Mouse (Mus musculus) G1E-ER4 (cell line): ENCODE data around the gene Igdcc3. TPM values are rescaled to one million over a fixed set of nuclear protein-coding genes. Genes with fewer than 3 reads are reported as not detected.

Source experiments
- GATA1 ChIP-seq: IDR thresholded peaks from one replicate; pipeline ENCODE4 v1.8.0; 2012; ENCODE audit warnings: low read length, inconsistent platforms
- polyA plus RNA-seq: library from polyadenylated mRNA; stranded (reverse); fragments of >175 nt; gene quantifications from 2 replicates; pipeline ENCODE4 v1.2.3, GENCODE M21; 2012

Gene Igdcc3
- polyA plus RNA-seq, 1 experiment = not detected

GRCm38 (mm10) chr9:65205049-65205815 is 64.2 kb downstream of the Igdcc3 start:
- no peak for TF ChIP-seq GATA1

GRCm38 (mm10) chr9:65207041-65207815 is 66.2 kb downstream of the Igdcc3 start:
- peak; percentile 79 for TF ChIP-seq GATA1

GRCm38 (mm10) chr9:65208293-65209179 is 67.5 kb downstream of the Igdcc3 start:
- no peak for TF ChIP-seq GATA1

DNA sequence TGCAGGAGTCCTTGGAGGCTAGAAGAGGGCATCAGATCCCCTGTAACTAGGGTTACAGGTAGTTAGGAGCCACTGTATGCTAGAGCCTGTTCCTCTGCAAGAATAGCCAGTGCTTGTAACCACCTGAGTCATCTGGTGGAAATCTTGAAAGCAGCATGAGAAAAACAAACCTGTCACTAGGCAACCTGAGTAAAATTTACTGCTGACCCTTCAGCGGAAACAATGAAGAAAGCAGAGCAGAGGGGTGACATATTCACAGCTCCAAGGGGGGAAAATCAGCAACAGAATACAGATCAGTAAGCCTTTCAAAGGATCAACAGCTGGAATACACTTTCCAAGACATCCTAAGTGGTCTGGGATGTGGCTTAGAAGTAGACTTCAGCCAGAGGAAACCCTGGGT is 70.6 kb downstream of the Igdcc3 start:
- TF ChIP-seq GATA1 = no peak

DNA sequence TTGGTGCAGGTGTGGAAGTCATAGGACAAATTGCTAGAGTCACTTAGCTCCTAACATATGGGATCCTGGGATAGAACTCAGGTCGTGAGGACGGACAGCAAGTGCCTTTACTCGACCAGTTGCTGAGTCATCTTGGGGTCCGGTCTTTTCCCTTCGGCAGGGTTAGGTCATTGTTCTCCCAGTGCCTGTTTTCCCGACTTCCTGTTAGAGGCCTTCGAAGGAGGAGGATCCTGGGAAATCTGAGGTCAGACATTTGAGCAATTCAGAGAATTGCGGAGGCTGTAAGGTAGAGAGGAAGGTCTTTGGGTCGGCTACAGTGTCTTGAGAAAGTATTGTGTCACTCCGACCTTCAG is 73.4 kb downstream of the Igdcc3 start:
- TF ChIP-seq GATA1 = no peak

DNA sequence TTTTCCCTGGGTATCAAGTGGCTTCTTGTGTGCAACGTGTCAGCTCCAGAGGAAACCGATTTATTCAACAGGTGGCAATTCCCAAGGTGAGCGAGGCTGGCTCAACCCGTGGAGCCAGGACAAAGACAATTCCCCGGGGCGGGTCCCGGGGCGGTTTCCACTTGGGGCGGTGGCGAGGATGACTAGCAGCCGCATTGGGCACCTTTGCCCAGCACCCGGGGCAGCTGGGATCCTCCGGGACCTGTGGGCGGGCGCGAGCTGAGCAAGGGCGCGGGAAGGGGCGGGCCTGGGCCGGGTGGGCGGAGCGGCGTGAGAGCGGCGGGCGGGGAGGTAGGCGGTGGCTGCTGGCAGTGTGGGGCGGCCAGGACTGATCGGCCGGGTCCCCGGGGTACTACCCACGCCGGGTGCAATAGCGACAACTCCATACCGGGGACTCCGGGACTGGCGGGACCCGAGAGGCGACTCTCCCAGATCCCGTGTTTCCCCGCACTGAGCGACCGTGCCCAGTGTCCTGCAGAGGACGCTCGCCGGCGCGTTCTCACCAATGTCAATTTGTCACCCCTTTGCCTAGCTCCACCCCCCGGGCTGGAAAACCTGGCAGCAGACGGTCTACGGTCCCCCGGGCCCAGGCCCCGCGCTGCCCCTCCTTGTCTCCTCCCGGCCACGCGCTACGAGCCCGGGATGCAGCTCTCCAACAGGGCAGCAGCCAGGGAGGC is 73.9 kb downstream of the Igdcc3 start:
- no peak for TF ChIP-seq GATA1

DNA sequence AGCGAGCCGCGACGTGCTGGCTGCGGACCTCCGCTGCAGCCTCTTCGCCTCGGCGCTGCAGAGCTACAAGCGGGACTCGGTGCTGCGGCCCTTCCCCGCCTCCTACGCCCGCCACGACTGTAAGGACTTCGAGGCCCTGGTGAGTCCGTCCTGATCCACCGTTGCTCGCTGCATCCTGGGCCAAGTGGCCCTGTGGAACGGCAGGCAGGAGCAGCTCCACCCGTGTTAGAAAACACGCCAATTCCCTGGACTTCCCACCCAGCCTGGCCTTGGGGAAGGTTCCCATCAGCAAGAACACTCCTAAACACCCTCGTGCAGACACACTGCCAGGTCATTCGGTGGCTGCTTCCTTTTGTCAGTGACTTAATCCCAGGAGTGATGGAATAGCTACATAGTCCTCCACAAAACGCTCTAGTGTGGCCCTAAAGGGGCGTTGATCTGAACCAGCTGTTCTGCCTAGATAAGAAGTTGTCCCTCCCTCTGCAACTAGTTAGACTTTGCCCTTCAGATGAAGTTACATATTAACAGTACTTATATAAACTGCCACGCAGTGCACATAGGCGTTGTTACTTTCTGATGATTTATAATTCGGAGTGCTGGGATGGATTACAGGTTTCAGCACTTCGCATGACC is 74.6 kb downstream of the Igdcc3 start:
- TF ChIP-seq GATA1 = peak; percentile 77

DNA sequence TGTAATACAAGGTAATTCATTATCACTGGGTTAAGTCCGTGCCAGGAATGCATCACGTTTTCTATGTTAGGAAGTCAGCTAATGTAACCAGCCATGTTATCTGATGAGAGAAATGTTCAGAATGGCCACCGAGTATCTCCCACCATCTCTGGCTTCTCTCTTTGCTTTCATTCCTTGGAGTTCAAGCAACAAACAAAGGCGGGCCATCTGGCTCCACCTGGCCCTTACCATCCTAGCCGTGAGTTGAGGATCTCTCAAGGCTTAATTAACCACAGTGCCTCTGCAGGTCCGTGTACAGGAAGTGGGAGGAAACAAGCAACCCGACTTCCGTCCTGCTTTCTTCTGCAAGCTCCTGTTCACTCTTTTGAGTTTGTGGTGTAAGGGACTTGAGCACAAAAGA is 76.0 kb downstream of the Igdcc3 start:
- TF ChIP-seq GATA1 = no peak

- TF ChIP-seq GATA1 = no peak
These were observed 76.7 kb downstream of the Igdcc3 start for GRCm38 (mm10) chr9:65217661-65218060.

DNA sequence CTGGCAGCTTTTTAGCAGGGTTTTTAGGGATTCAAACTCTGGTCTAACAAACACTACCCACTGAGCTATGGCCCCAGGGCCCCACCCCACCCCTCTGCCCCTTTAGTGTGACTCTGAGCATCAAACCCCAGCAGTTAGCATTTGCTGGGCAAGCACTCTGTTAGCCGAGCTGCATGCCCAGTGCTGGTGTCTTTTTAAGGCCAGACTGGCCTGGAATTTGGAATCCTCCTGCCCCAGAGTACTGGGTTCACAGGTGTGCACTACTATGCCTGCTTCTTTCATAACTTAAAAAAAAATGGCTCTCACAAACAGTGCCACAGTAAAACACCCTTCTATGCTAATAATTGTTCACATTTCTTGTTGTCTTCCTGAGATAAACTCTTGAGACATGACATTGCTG is 77.9 kb downstream of the Igdcc3 start:
- no peak for TF ChIP-seq GATA1

- TF ChIP-seq GATA1 = no peak
These were observed 82.9 kb downstream of the Igdcc3 start for GRCm38 (mm10) chr9:65223927-65224326.

DNA sequence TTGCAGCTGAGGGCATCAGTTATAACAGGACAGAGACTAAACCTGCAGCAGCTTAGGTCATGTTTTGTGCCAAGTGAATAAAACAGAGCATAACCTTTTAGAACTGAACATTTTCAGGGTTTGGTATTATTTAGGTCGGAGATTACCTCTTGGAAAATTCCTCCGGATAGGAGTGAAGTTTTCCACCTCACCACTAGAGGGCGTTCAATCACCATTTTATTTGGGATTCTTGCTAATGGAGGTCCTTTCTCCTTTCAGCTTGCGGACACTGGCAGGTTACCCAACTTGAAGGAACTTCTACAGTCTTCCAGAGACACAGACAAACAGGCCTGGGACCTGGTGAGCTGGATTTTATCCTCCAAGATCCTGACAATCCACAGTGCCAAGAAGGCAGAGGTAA is 84.8 kb downstream of the Igdcc3 start:
- no peak for TF ChIP-seq GATA1

DNA sequence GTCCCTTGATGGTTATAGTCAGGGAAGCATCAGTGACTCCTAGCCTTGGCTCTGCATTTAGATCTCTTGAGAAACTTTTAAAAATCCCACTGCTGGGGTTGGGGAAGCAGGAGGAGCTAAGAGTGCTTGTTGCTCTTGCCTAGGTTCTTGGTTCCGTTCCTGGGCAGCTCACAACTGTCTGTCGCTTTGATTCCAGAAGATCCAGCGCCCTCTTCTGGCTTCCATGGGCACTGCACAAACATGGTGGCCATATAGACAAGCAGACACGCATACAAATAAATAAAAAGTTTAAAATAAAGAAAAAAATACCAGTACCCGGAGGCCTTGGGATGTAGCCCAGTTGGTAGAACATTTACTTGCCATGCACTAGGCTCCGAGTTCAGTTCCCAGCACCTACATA is 89.3 kb downstream of the Igdcc3 start:
- TF ChIP-seq GATA1 = no peak

- TF ChIP-seq GATA1 = no peak
These were observed 90.3 kb downstream of the Igdcc3 start for GRCm38 (mm10) chr9:65231284-65231683.
